Mouse (Mus musculus) erythroblast, embryonic 14.5 days (primary cell): Measurements from ENCODE around the gene Eif6.

Experiments
- GATA1 ChIP-seq: IDR thresholded peaks from 2 replicates; pipeline ENCODE4 v1.6.1; 2012; ENCODE audit warnings: low read length, inconsistent platforms, mixed read lengths
- TAL1 ChIP-seq: IDR thresholded peaks from 3 replicates; pipeline ENCODE4 v1.6.1; 2012; ENCODE audit warnings: low read length, inconsistent platforms, mixed read lengths

- TF ChIP-seq GATA1 = no peak
- no peak for TF ChIP-seq TAL1
Measured at GRCm38 (mm10) chr2:155872486-155872885, 45.8 kb upstream of the Eif6 start.
